Mouse (Mus musculus) liver, postnatal 0 days (tissue): ENCODE results near the gene Erbb4.

Experiments
- CTCF ChIP-seq: sonication (generic); IDR thresholded peaks from 2 replicates; pipeline ENCODE4 v1.5.1; 2016; ENCODE audit warnings: antibody characterized with exemption, low read depth
- EP300 ChIP-seq: IDR thresholded peaks from 2 replicates; pipeline ENCODE4 v1.6.1; 2016; ENCODE audit warnings: antibody characterized with exemption, low read depth, mild to moderate bottlenecking

DNA sequence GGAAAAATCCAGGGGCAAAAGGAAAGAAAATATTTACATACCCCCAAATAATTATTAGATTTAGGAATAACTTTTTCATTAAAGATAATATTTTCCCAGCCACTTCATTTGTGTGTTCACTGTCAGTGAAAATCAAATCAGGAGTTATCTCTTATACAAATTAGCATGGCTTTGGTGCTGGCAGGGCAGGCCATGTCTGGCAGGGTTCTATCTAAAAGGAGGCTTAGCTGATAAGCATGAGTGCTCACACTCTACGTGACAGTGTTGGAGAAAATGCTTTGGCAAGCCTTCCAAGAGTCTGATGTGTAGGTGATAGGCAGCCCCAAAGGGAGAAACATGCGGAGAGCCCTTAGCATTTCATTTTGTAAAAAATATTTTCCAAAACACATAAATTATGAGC, 164.7 kb downstream of the Erbb4 start:
- TF ChIP-seq CTCF (no peak), EP300 (no peak)
